Mouse (Mus musculus): ENCODE results near the gene Kmt2e. TPM values are rescaled to one million over a fixed set of nuclear protein-coding genes. Genes with fewer than 3 reads are reported as not detected.

The Kmt2e gene
- 12.6 and 17.4 TPM in 2 replicates for polyA plus RNA-seq (2012; rRNA removed)

DNA sequence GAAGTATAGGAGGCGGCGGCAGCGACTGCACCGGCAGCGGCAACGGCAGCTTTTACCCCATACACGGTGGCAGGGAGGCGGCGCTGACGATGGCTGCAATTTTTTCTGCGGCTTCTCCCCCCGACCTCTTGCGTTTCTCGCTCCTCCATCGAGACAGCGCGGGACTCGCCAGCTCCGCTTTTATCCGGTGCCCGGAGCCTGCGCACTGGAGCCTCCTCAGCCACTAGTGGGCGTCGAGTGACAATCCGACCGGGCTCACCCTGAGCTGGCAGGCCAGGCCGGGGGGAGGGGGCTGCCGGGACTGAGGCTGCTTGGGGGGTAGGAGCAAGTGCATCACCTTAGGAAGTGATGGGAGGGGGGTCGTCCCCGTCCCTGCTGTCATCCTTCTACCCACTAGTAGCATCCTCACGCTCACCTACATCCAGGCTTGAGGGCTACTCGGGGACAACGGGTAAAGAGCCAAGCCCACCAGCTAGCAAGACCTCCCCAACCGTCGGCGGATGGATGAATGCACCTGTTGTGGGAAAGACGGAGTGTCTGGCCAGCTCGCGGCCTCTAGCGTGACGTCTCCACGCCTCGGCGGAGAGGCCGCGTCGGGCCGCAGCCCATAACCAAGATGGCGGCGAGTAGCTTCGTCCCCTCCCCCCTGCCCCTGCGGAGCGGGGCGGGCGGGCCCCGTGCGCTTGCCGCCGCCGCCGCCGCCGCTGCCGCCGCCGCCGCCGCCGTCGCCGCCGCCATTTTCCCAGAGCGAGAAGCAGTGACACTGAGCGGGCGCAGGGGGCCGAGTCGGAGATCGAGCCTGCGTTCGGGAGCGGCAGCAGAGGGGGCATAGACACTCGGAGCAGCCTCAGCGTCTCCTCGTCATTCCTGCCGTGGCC lies at the start of gene Kmt2e:
Gene Kmt2e (plus strand): TSS at position 722 of the 878 bp plus-strand sequence.

Data from ovary, adult 2 months (tissue).